8 mouse cellular contexts compared by ENCODE assay signal in the genomic region with DNA sequence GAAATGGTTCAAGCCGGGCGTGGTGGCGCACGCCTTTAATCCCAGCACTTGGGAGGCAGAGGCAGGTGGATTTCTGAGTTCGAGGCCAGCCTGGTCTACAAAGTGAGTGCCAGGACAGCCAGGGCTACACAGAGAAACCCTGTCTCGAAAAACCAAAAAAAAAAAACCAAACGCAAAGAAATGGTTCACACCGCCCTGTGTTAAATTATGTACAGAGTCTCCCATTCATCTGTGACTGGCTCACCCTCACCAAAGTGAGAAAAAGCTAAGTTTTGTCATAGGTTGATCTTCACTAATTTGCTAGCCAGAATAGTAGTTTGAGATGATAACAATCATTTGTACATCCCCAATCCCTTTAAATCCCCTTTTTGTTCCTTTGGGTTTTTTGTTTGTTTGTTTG. TPM values are rescaled to one million over a fixed set of nuclear protein-coding genes. Genes with fewer than 3 reads are reported as not detected.
DNase-seq lines count a peak whose midpoint lies in the region; ATAC-seq and TF ChIP-seq lines count a peak whose summit lies in the region.
"Not testable (repeated sequence)": the region's sequence is repeated elsewhere in the genome, so short reads cannot be mapped to it uniquely, and the experiment has no call there.

No protein-coding gene starts in this region.

- TF ChIP-seq EP300 in MEL (IDR thresholded peaks at IDR 0.05; ENCODE audit: low read depth in 1 of 2, low read length in 2 of 2) = not testable (repeated sequence)

- H3K36me3 ChIP-seq in MEL (ENCODE audit: control insufficient read depth in 1 of 2, insufficient read depth in 2 of 2, low read length in 2 of 2) = peaks cover 0 to 43% of the 10 kb centered on the region in 2 experiments; a peak in 3 of 4 replicates
- H3K36me3 ChIP-seq in erythroblast, embryonic 14.5 days (ENCODE audit: control insufficient read depth) = peaks cover 36% of the 10 kb centered on the region
- peaks cover 22% of the 10 kb centered on the region for H3K36me3 ChIP-seq in heart, embryonic 12.5 days
- not testable (repeated sequence) for H3K36me3 ChIP-seq in hindbrain, postnatal 0 days (ENCODE audit: insufficient read depth, low read length); limb, embryonic 11.5 days (ENCODE audit: control insufficient read depth, insufficient read depth, low read length); midbrain, embryonic 16.5 days (ENCODE audit: control insufficient read depth, insufficient read depth, low read length); stomach, embryonic 16.5 days (ENCODE audit: control insufficient read depth, insufficient read depth, low read length)

- TF ChIP-seq POLR2A in MEL (IDR thresholded peaks at IDR 0.05; ENCODE audit: control insufficient read depth in 1 of 2, insufficient read depth in 1 of 2, low read depth in 1 of 2, low read length in 2 of 2, poor library complexity in 1 of 2); lung, adult 2 months (IDR thresholded peaks at IDR 0.05; ENCODE audit: borderline replicate concordance, extremely low read depth, low read depth, low read length): not testable (repeated sequence)

- ATAC-seq in heart, embryonic 12.5 days (ENCODE audit: insufficient number of reproducible peaks, low FRiP score); hindbrain, postnatal 0 days; limb, embryonic 11.5 days (ENCODE audit: insufficient number of reproducible peaks, low FRiP score, low TSS enrichment, low read depth); midbrain, embryonic 16.5 days; stomach, embryonic 16.5 days (ENCODE audit: insufficient read depth, low FRiP score): not testable (repeated sequence)

- TF ChIP-seq CTCF in MEL (IDR thresholded peaks at IDR 0.05 in 2 of 3, conservative IDR thresholded peaks at IDR 0.05 in 1 of 3; ENCODE audit: control insufficient read depth in 1 of 3, insufficient read depth in 1 of 3, low read depth in 2 of 3, low read length in 3 of 3, poor library complexity in 1 of 3, severe bottlenecking in 1 of 3); hindbrain, postnatal 0 days (IDR thresholded peaks at IDR 0.05; ENCODE audit: low read depth); lung, adult 2 months (IDR thresholded peaks at IDR 0.05; ENCODE audit: insufficient read depth, low read length): not testable (repeated sequence)

- peak overlapping the region; percentile 80 for H3K4me2 ChIP-seq in heart, embryonic 12.5 days
- peak overlapping the region; percentile 65 for H3K4me2 ChIP-seq in hindbrain, postnatal 0 days (ENCODE audit: low read depth, low read length)
- peak overlapping the region; percentile 64 for H3K4me2 ChIP-seq in limb, embryonic 11.5 days (ENCODE audit: low read depth, severe bottlenecking)
- H3K4me2 ChIP-seq in midbrain, embryonic 16.5 days (ENCODE audit: low read length) = peak overlapping the region; percentile 73
- H3K4me2 ChIP-seq in stomach, embryonic 16.5 days (ENCODE audit: low read depth, low read length) = peak overlapping the region; percentile 68

- H3K4me3 ChIP-seq in MEL (ENCODE audit: control insufficient read depth in 1 of 2, insufficient read depth in 1 of 2, low read depth in 2 of 2, low read length in 2 of 2) = peak overlapping the region; percentile 73 to 94
- H3K4me3 ChIP-seq in erythroblast, embryonic 14.5 days (replicated peaks) = peak overlapping the region; percentile 70
- peak overlapping the region; percentile 98 for H3K4me3 ChIP-seq in heart, embryonic 12.5 days
- H3K4me3 ChIP-seq in hindbrain, postnatal 0 days (ENCODE audit: low read length) = peak overlapping the region; percentile 67
- H3K4me3 ChIP-seq in limb, embryonic 11.5 days (ENCODE audit: low read depth, low read length) = peak overlapping the region; percentile 81
- peak overlapping the region; percentile 97 for H3K4me3 ChIP-seq in lung, adult 2 months (replicated peaks; ENCODE audit: extremely low read depth, low read depth, low read length)
- H3K4me3 ChIP-seq in midbrain, embryonic 16.5 days (ENCODE audit: low read depth, low read length) = peak overlapping the region; percentile 87
- peak overlapping the region; percentile 93 for H3K4me3 ChIP-seq in stomach, embryonic 16.5 days (replicated peaks; ENCODE audit: low read length)

- not testable (repeated sequence) for DNase-seq in MEL (ENCODE audit: low read depth, low spot score); hindbrain, postnatal 0 days (ENCODE audit: low spot score); limb, embryonic 11.5 days (ENCODE audit: low spot score); lung, adult 2 months

- TF ChIP-seq RAD21 in MEL (IDR thresholded peaks at IDR 0.05; ENCODE audit: low read depth, low read length) = not testable (repeated sequence)

- H3K27ac ChIP-seq in MEL (ENCODE audit: control insufficient read depth, low read depth, low read length) = peak overlapping the region; percentile 92
- H3K27ac ChIP-seq in heart, embryonic 12.5 days (ENCODE audit: poor library complexity, severe bottlenecking) = peak overlapping the region; percentile 96
- H3K27ac ChIP-seq in hindbrain, postnatal 0 days = peak overlapping the region; percentile 88
- H3K27ac ChIP-seq in limb, embryonic 11.5 days (replicated peaks; ENCODE audit: low read depth, low read length) = peak overlapping the region; percentile 87; the same call in 1 of the 2 replicates
- peak overlapping the region; percentile 88 for H3K27ac ChIP-seq in midbrain, embryonic 16.5 days (ENCODE audit: low read length)
- H3K27ac ChIP-seq in stomach, embryonic 16.5 days (ENCODE audit: low read length) = peak overlapping the region; percentile 90

- not testable (repeated sequence) for H3K9me3 ChIP-seq in MEL (replicated peaks; ENCODE audit: insufficient read depth, low read length); erythroblast, embryonic 14.5 days (ENCODE audit: control insufficient read depth, low read length); heart, embryonic 12.5 days (replicated peaks); hindbrain, postnatal 0 days (ENCODE audit: low read length); limb, embryonic 11.5 days (ENCODE audit: control insufficient read depth, low read length); midbrain, embryonic 16.5 days (replicated peaks; ENCODE audit: control insufficient read depth, low read length, poor library complexity, severe bottlenecking); stomach, embryonic 16.5 days (replicated peaks; ENCODE audit: control insufficient read depth, low read length)

- 6% methylated on average over 8 of the region's 8 CpGs for WGBS in heart, embryonic 12.5 days
- 12% methylated on average over 8 of the region's 8 CpGs for WGBS in hindbrain, postnatal 0 days
- 10% methylated on average over 8 of the region's 8 CpGs for WGBS in limb, embryonic 11.5 days
- 8% methylated on average over 8 of the region's 8 CpGs for WGBS in lung, adult 2 months
- WGBS in midbrain, embryonic 16.5 days = 9% methylated on average over 8 of the region's 8 CpGs
- 9% methylated on average over 8 of the region's 8 CpGs for WGBS in stomach, embryonic 16.5 days

- not testable (repeated sequence) for H3K27me3 ChIP-seq in MEL (ENCODE audit: control insufficient read depth in 1 of 2, insufficient read depth in 2 of 2, low read length in 2 of 2); erythroblast, embryonic 14.5 days (ENCODE audit: control insufficient read depth); heart, embryonic 12.5 days (replicated peaks); hindbrain, postnatal 0 days (ENCODE audit: insufficient read depth, low read length); limb, embryonic 11.5 days (ENCODE audit: control insufficient read depth, insufficient read depth, low read length); midbrain, embryonic 16.5 days (ENCODE audit: control insufficient read depth, insufficient read depth, low read depth, low read length); stomach, embryonic 16.5 days (ENCODE audit: control insufficient read depth, insufficient read depth, low read length)

- peaks cover 45% of the 10 kb centered on the region for H3K79me2 ChIP-seq in MEL (ENCODE audit: control insufficient read depth, insufficient read depth, low read length, poor library complexity)

- H3K4me1 ChIP-seq in MEL (ENCODE audit: control insufficient read depth in 1 of 2, insufficient read depth in 2 of 2, low read length in 2 of 2) = peaks cover 14 to 24% of the 10 kb centered on the region in 2 experiments
- peaks cover 70% of the 10 kb centered on the region for H3K4me1 ChIP-seq in erythroblast, embryonic 14.5 days (ENCODE audit: control insufficient read depth)
- H3K4me1 ChIP-seq in heart, embryonic 12.5 days (replicated peaks) = peaks cover 32% of the 10 kb centered on the region
- not testable (repeated sequence) for H3K4me1 ChIP-seq in hindbrain, postnatal 0 days (ENCODE audit: insufficient read depth, low read length); limb, embryonic 11.5 days (ENCODE audit: control insufficient read depth, insufficient read depth, low read length); lung, adult 2 months (ENCODE audit: control insufficient read depth, insufficient read depth, low read length)
- peaks cover 46% of the 10 kb centered on the region for H3K4me1 ChIP-seq in midbrain, embryonic 16.5 days (ENCODE audit: control insufficient read depth, insufficient read depth, low read length)
- H3K4me1 ChIP-seq in stomach, embryonic 16.5 days (ENCODE audit: control insufficient read depth, insufficient read depth, low read length) = peaks cover 25% of the 10 kb centered on the region

- H3K9ac ChIP-seq in MEL (ENCODE audit: control insufficient read depth, low read depth, low read length, poor library complexity, severe bottlenecking) = peak overlapping the region; percentile 93
- peak overlapping the region; percentile 95 for H3K9ac ChIP-seq in heart, embryonic 12.5 days
- peak overlapping the region; percentile 84 for H3K9ac ChIP-seq in hindbrain, postnatal 0 days (replicated peaks; ENCODE audit: low read length)
- peak overlapping the region; percentile 82 for H3K9ac ChIP-seq in limb, embryonic 11.5 days (ENCODE audit: low read length)
- peak overlapping the region; percentile 86 for H3K9ac ChIP-seq in midbrain, embryonic 16.5 days (ENCODE audit: low read depth, low read length)
- H3K9ac ChIP-seq in stomach, embryonic 16.5 days (ENCODE audit: low read length) = peak overlapping the region; percentile 94

RNA-seq across cellular contexts. Expression of gene Chchd1, which starts 0.7 kb away (rescaled TPM):
- 154 and 164 TPM in 2 replicates for total RNA-seq in MEL (2012; rRNA removed)
- polyA plus RNA-seq in MEL (2012; ENCODE audit: insufficient read depth in 1 of 2, insufficient read length in 2 of 2, low read depth in 1 of 2, low replicate concordance in 2 of 2, missing spikeins in 1 of 2) = 100 to 1,000 TPM in 1 of 2 experiments, not detected in 1; 136 TPM
- 0.43 and 0.77 TPM in 2 replicates for polyA plus RNA-seq in erythroblast, embryonic 14.5 days (2012)
- polyA plus RNA-seq in heart, embryonic 12.5 days (2016; fragmentation: Nextera tagmentation; extraction: Ambion mirVana) = 232 and 236 TPM in 2 replicates
- total RNA-seq in hindbrain, postnatal 0 days (2014; rRNA removed) = 122 and 147 TPM in 2 replicates
- polyA plus RNA-seq in hindbrain, postnatal 0 days (2015; fragmentation: Nextera tagmentation; extraction: Ambion mirVana) = 188 and 193 TPM in 2 replicates
- polyA plus RNA-seq in limb, embryonic 11.5 days (2014; fragmentation: Nextera tagmentation; extraction: Ambion mirVana) = 254 and 255 TPM in 2 replicates
- 19.7 and 23.2 TPM in 2 replicates for polyA plus RNA-seq in lung, adult 2 months (2012; rRNA removed)
- 166 and 171 TPM in 2 replicates for polyA plus RNA-seq in midbrain, embryonic 16.5 days (2015; fragmentation: Nextera tagmentation; extraction: Ambion mirVana)
- 149 and 187 TPM in 2 replicates for polyA plus RNA-seq in stomach, embryonic 16.5 days (2015; fragmentation: Nextera tagmentation; extraction: Ambion mirVana)

RNA-seq across cellular contexts. Expression of gene Zswim8, which starts 3.9 kb away (rescaled TPM):
- total RNA-seq in MEL (2012; rRNA removed) = 14.2 and 16.5 TPM in 2 replicates
- polyA plus RNA-seq in MEL (2012; ENCODE audit: insufficient read depth in 1 of 2, insufficient read length in 2 of 2, low read depth in 1 of 2, low replicate concordance in 2 of 2, missing spikeins in 1 of 2) = 10 to 100 TPM in 1 of 2 experiments, not detected in 1; 35.5 TPM
- polyA plus RNA-seq in erythroblast, embryonic 14.5 days (2012) = 6.1 and 6.7 TPM in 2 replicates
- 32.4 and 34.0 TPM in 2 replicates for polyA plus RNA-seq in heart, embryonic 12.5 days (2016; fragmentation: Nextera tagmentation; extraction: Ambion mirVana)
- 149 and 159 TPM in 2 replicates for total RNA-seq in hindbrain, postnatal 0 days (2014; rRNA removed)
- polyA plus RNA-seq in hindbrain, postnatal 0 days (2015; fragmentation: Nextera tagmentation; extraction: Ambion mirVana) = 31.3 and 36.8 TPM in 2 replicates
- polyA plus RNA-seq in limb, embryonic 11.5 days (2014; fragmentation: Nextera tagmentation; extraction: Ambion mirVana) = 27.2 and 28.0 TPM in 2 replicates
- polyA plus RNA-seq in lung, adult 2 months (2012; rRNA removed) = 221 and 236 TPM in 2 replicates
- 44.9 and 50.3 TPM in 2 replicates for polyA plus RNA-seq in midbrain, embryonic 16.5 days (2015; fragmentation: Nextera tagmentation; extraction: Ambion mirVana)
- 23.2 and 26.8 TPM in 2 replicates for polyA plus RNA-seq in stomach, embryonic 16.5 days (2015; fragmentation: Nextera tagmentation; extraction: Ambion mirVana)

RNA-seq across cellular contexts. Expression of gene Fut11, which starts 8.7 kb away (rescaled TPM):
- total RNA-seq in MEL (2012; rRNA removed) = 0.49 and 0.69 TPM in 2 replicates
- polyA plus RNA-seq in MEL (2012; ENCODE audit: insufficient read depth in 1 of 2, insufficient read length in 2 of 2, low read depth in 1 of 2, low replicate concordance in 2 of 2, missing spikeins in 1 of 2) = 1 to 10 TPM in 1 of 2 experiments, not detected in 1; 1.8 TPM
- 0.37 TPM in 2 replicates for polyA plus RNA-seq in erythroblast, embryonic 14.5 days (2012)
- 20.4 and 21.2 TPM in 2 replicates for polyA plus RNA-seq in heart, embryonic 12.5 days (2016; fragmentation: Nextera tagmentation; extraction: Ambion mirVana)
- total RNA-seq in hindbrain, postnatal 0 days (2014; rRNA removed) = 18.0 and 19.2 TPM in 2 replicates
- 24.5 and 26.2 TPM in 2 replicates for polyA plus RNA-seq in hindbrain, postnatal 0 days (2015; fragmentation: Nextera tagmentation; extraction: Ambion mirVana)
- 18.3 and 18.8 TPM in 2 replicates for polyA plus RNA-seq in limb, embryonic 11.5 days (2014; fragmentation: Nextera tagmentation; extraction: Ambion mirVana)
- polyA plus RNA-seq in lung, adult 2 months (2012; rRNA removed) = 24.8 and 34.9 TPM in 2 replicates
- polyA plus RNA-seq in midbrain, embryonic 16.5 days (2015; fragmentation: Nextera tagmentation; extraction: Ambion mirVana) = 25.5 and 27.2 TPM in 2 replicates
- 18.3 and 19.3 TPM in 2 replicates for polyA plus RNA-seq in stomach, embryonic 16.5 days (2015; fragmentation: Nextera tagmentation; extraction: Ambion mirVana)

RNA-seq across cellular contexts. Expression of gene Sec24c, which starts 29.4 kb away (rescaled TPM):
- 68.5 and 83.9 TPM in 2 replicates for total RNA-seq in MEL (2012; rRNA removed)
- 100 to 1,000 TPM; 121 to 263 TPM for polyA plus RNA-seq in MEL (2012; ENCODE audit: insufficient read depth in 1 of 2, insufficient read length in 2 of 2, low read depth in 1 of 2, low replicate concordance in 2 of 2, missing spikeins in 1 of 2)
- 3.6 and 5.0 TPM in 2 replicates for polyA plus RNA-seq in erythroblast, embryonic 14.5 days (2012)
- 93.4 and 97.4 TPM in 2 replicates for polyA plus RNA-seq in heart, embryonic 12.5 days (2016; fragmentation: Nextera tagmentation; extraction: Ambion mirVana)
- total RNA-seq in hindbrain, postnatal 0 days (2014; rRNA removed) = 166 and 179 TPM in 2 replicates
- 52.5 and 58.7 TPM in 2 replicates for polyA plus RNA-seq in hindbrain, postnatal 0 days (2015; fragmentation: Nextera tagmentation; extraction: Ambion mirVana)
- 81.7 and 95.0 TPM in 2 replicates for polyA plus RNA-seq in limb, embryonic 11.5 days (2014; fragmentation: Nextera tagmentation; extraction: Ambion mirVana)
- 175 TPM in 2 replicates for polyA plus RNA-seq in lung, adult 2 months (2012; rRNA removed)
- polyA plus RNA-seq in midbrain, embryonic 16.5 days (2015; fragmentation: Nextera tagmentation; extraction: Ambion mirVana) = 89.9 and 92.9 TPM in 2 replicates
- polyA plus RNA-seq in stomach, embryonic 16.5 days (2015; fragmentation: Nextera tagmentation; extraction: Ambion mirVana) = 90.5 and 110 TPM in 2 replicates

RNA-seq across cellular contexts. Expression of gene Ndst2, which starts 30.9 kb away (rescaled TPM):
- total RNA-seq in MEL (2012; rRNA removed) = 34.4 and 39.5 TPM in 2 replicates
- polyA plus RNA-seq in MEL (2012; ENCODE audit: insufficient read depth in 1 of 2, insufficient read length in 2 of 2, low read depth in 1 of 2, low replicate concordance in 2 of 2, missing spikeins in 1 of 2) = 10 to 100 TPM; 37.1 to 54.0 TPM
- 0.80 and 1.5 TPM in 2 replicates for polyA plus RNA-seq in erythroblast, embryonic 14.5 days (2012)
- 17.9 and 18.8 TPM in 2 replicates for polyA plus RNA-seq in heart, embryonic 12.5 days (2016; fragmentation: Nextera tagmentation; extraction: Ambion mirVana)
- 19.8 and 23.2 TPM in 2 replicates for total RNA-seq in hindbrain, postnatal 0 days (2014; rRNA removed)
- 12.4 and 16.7 TPM in 2 replicates for polyA plus RNA-seq in hindbrain, postnatal 0 days (2015; fragmentation: Nextera tagmentation; extraction: Ambion mirVana)
- polyA plus RNA-seq in limb, embryonic 11.5 days (2014; fragmentation: Nextera tagmentation; extraction: Ambion mirVana) = 25.6 and 33.4 TPM in 2 replicates
- polyA plus RNA-seq in lung, adult 2 months (2012; rRNA removed) = 36.9 and 44.0 TPM in 2 replicates
- 17.5 and 19.3 TPM in 2 replicates for polyA plus RNA-seq in midbrain, embryonic 16.5 days (2015; fragmentation: Nextera tagmentation; extraction: Ambion mirVana)
- polyA plus RNA-seq in stomach, embryonic 16.5 days (2015; fragmentation: Nextera tagmentation; extraction: Ambion mirVana) = 23.7 and 24.4 TPM in 2 replicates

Comparison
In these comparisons a context has a peak if more than half of its experiments do, and no peak if none do; other contexts are left out.
1. RNA of gene Chchd1, which starts 0.7 kb away (polyA plus RNA-seq): 254 to 255 TPM in limb, embryonic 11.5 days, 232 to 236 TPM in heart, embryonic 12.5 days, 188 to 193 TPM in hindbrain, postnatal 0 days, 149 to 187 TPM in stomach, embryonic 16.5 days, 166 to 171 TPM in midbrain, embryonic 16.5 days, 136 TPM in MEL and 19.7 to 23.2 TPM in lung, adult 2 months; 0.43 to 0.77 TPM in erythroblast, embryonic 14.5 days; every median in the first group is over 10 times any median in the second.
2. Peak in every context shown above with its lines, with median percentiles within 50 percentile points of each other: H3K27ac ChIP-seq, H3K4me3 ChIP-seq, H3K9ac ChIP-seq and H3K4me2 ChIP-seq.